Mouse (Mus musculus) ES-Bruce4 (cell line): ENCODE results near the gene Sfxn4. TPM values are rescaled to one million over a fixed set of nuclear protein-coding genes. Genes with fewer than 3 reads are reported as not detected.
"Not testable (repeated sequence)": the region's sequence is repeated elsewhere in the genome, so short reads cannot be mapped to it uniquely, and the experiment has no call there.

Source experiments
- H3K27ac ChIP-seq: 2 replicates; pipeline ENCODE4 v1.5.1; 2012; ENCODE audit warnings: low read length, inconsistent platforms; ENCODE audit not compliant: insufficient read depth
- H3K27me3 ChIP-seq: 2 replicates; pipeline ENCODE4 v1.6.1; 2012; ENCODE audit warnings: mild to moderate bottlenecking, low read length, inconsistent platforms; ENCODE audit not compliant: control insufficient read depth, poor library complexity, insufficient read depth, severe bottlenecking
- H3K36me3 ChIP-seq: 2 replicates; pipeline ENCODE4 v1.6.1; 2012; ENCODE audit warnings: inconsistent platforms, mild to moderate bottlenecking, low read length, moderate library complexity; ENCODE audit not compliant: control insufficient read depth, poor library complexity, insufficient read depth, severe bottlenecking
- H3K4me1 ChIP-seq: one replicate; pipeline ENCODE4 v1.8.1; 2011; ENCODE audit warnings: low read length; ENCODE audit not compliant: control insufficient read depth, insufficient read depth
- H3K4me3 ChIP-seq: 2 replicates; pipeline ENCODE4 v1.5.1; 2011; ENCODE audit warnings: low read depth, mild to moderate bottlenecking, low read length
- H3K9ac ChIP-seq: 2 replicates; pipeline ENCODE4 v1.6.1; 2012; ENCODE audit warnings: low read depth, mild to moderate bottlenecking, inconsistent platforms; ENCODE audit not compliant: poor library complexity, severe bottlenecking
- H3K9me3 ChIP-seq: replicated peaks from 2 replicates; pipeline ENCODE4 v1.6.1; 2012; ENCODE audit warnings: mild to moderate bottlenecking, low read length, inconsistent platforms; ENCODE audit not compliant: control insufficient read depth, poor library complexity, insufficient read depth, severe bottlenecking
- CTCF ChIP-seq: IDR thresholded peaks from one replicate; pipeline ENCODE4 v1.8.1; 2011; ENCODE audit warnings: low read depth, low read length
- EP300 ChIP-seq: IDR thresholded peaks from 2 replicates; pipeline ENCODE4 v1.6.1; 2011; ENCODE audit warnings: low read depth, low read length; ENCODE audit not compliant: insufficient read depth
- POLR2A ChIP-seq: IDR thresholded peaks from one replicate; pipeline ENCODE4 v1.8.1; 2011; ENCODE audit warnings: low read length; ENCODE audit not compliant: insufficient read depth
- polyA plus RNA-seq: library from polyadenylated mRNA; stranded (reverse); fragments of >200 nt; gene quantifications from 2 replicates; pipeline ENCODE4 v1.2.4, GENCODE M21; 2011; ENCODE audit warnings: low read depth; ENCODE audit not compliant: missing spikeins, insufficient read depth, insufficient read length

The Sfxn4 gene
- polyA plus RNA-seq, 1 experiment: 2.8 TPM

DNA sequence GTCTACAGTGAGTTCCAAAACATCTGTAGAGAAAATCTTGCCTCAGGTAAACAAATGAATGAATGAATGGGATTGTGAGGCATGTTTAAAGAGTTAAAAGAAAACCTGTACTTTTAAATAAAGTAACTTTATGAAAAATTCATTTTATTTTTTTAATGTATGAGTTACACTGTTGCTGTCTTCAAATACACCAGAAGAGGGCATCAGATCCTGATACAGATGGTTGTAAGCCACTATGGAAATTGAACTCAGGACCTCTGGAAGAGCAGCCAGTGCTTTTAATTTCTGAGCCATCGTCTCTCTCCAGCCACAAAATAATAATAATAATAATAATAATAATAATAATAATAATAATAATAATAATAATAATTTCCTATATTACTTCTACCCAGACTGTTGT, 9.2 kb upstream of the Sfxn4 start:
- TF ChIP-seq CTCF (no peak), POLR2A (no peak), EP300 (no peak)
- H3K27ac ChIP-seq: no peak overlapping the region
- H3K27me3 ChIP-seq: no peaks in the 10 kb centered on the region
- H3K9ac ChIP-seq: no peak overlapping the region
- no peak overlapping the region for H3K4me3 ChIP-seq
- no peaks in the 10 kb centered on the region for H3K4me1 ChIP-seq
- H3K36me3 ChIP-seq: peaks cover 38% of the 10 kb centered on the region
- H3K9me3 ChIP-seq: no peaks in the 10 kb centered on the region

DNA sequence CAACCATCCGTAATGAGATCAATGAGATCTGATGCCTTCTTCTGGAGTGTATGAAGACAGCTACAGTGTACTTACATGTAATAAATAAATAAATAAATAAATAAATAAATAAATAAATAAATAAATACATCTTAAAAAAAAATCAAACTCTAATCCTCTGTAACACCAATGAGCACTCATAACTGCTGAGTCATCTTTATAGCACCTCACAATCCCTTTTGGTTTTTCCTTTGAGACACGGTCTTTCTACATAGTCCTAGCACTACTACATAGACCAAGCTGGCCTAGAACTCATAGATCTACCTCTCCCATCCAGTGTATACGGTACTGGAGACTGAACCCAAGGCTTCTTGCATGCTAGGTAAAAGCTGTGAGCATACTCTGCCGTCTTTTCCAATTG, 4.9 kb upstream of the Sfxn4 start:
- not testable (repeated sequence) for H3K9ac ChIP-seq, H3K4me1 ChIP-seq, H3K27me3 ChIP-seq, H3K9me3 ChIP-seq, H3K27ac ChIP-seq, H3K4me3 ChIP-seq
- peaks cover 28% of the 10 kb centered on the region for H3K36me3 ChIP-seq

- Histone ChIP-seq H3K9me3 (no peaks in the 10 kb centered on the region), H3K27ac (no peak overlapping the region), H3K36me3 (no peaks in the 10 kb centered on the region), H3K9ac (no peak overlapping the region), H3K27me3 (no peaks in the 10 kb centered on the region), H3K4me3 (no peak overlapping the region), H3K4me1 (no peaks in the 10 kb centered on the region)
- TF ChIP-seq EP300 (no peak), CTCF (no peak), POLR2A (no peak)
Measured at GRCm38 (mm10) chr19:60845731-60846130, 15.5 kb downstream of the Sfxn4 start.

GRCm38 (mm10) chr19:60843324-60843723, 18.0 kb downstream of the Sfxn4 start:
- H3K27me3 ChIP-seq: no peaks in the 10 kb centered on the region
- H3K36me3 ChIP-seq: no peaks in the 10 kb centered on the region; the same call in 1 of the 2 replicates
- no peaks in the 10 kb centered on the region for H3K4me1 ChIP-seq
- no peaks in the 10 kb centered on the region for H3K9me3 ChIP-seq
- H3K27ac ChIP-seq: no peak overlapping the region
- no peak overlapping the region for H3K4me3 ChIP-seq
- TF ChIP-seq EP300: no peak
- no peak for TF ChIP-seq CTCF
- no peak for TF ChIP-seq POLR2A
- no peak overlapping the region for H3K9ac ChIP-seq

- no peak overlapping the region for H3K9ac ChIP-seq
- no peak overlapping the region for H3K4me3 ChIP-seq
- H3K36me3 ChIP-seq: peaks cover 17% of the 10 kb centered on the region
- no peaks in the 10 kb centered on the region for H3K4me1 ChIP-seq
- no peaks in the 10 kb centered on the region for H3K9me3 ChIP-seq
- no peaks in the 10 kb centered on the region for H3K27me3 ChIP-seq
- no peak overlapping the region for H3K27ac ChIP-seq
- TF ChIP-seq CTCF (peak; percentile 78), EP300 (no peak), POLR2A (no peak)
Measured at GRCm38 (mm10) chr19:60837747-60838146, 23.5 kb downstream of the Sfxn4 start.

DNA sequence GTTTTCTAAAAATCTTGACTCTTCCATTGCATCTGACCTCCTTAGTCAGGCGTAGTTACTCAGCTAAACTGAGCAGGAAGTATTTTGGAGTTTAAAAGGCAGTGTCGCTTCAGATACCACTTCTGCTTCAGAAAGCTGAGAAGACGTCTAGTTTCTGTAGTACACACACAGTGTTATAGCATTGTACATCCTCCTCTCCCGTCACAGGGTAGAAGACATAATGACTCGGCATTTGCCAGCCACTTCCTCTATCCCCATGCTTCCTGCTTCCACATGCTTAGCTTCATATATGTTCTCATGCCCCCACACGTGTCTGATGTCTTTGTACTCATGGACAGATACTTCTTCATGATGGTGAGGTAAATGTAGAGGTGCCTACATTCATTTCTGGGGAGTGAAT, 42.6 kb downstream of the Sfxn4 start:
- peaks cover 39% of the 10 kb centered on the region for H3K36me3 ChIP-seq
- H3K9me3 ChIP-seq: no peaks in the 10 kb centered on the region
- no peak overlapping the region for H3K27ac ChIP-seq
- no peaks in the 10 kb centered on the region for H3K27me3 ChIP-seq
- H3K4me3 ChIP-seq: no peak overlapping the region
- H3K9ac ChIP-seq: no peak overlapping the region
- H3K4me1 ChIP-seq: no peaks in the 10 kb centered on the region
- no peak for TF ChIP-seq CTCF
- no peak for TF ChIP-seq EP300
- no peak for TF ChIP-seq POLR2A

DNA sequence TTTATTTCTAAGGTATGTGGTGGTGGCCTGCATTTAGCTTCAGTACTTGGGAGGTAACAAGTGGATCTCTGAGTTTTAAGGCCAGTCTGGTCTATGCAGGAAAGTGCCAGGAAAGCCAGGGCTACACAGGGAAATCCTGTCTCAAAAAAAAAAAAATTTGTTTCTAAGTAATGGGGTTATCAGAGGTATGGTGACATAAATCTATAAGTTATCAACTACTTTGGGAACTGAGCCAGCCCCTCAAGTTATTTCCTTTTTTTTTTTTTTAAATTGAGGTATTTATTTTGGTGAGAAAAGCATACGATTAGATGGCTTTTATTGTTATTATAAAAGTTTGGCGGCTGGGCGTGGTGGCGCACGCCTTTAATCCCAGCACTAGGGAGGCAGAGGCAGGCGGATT, 48.1 kb downstream of the Sfxn4 start:
- Histone ChIP-seq H3K9me3 (no peaks in the 10 kb centered on the region), H3K27me3 (no peaks in the 10 kb centered on the region), H3K36me3 (peaks cover 13% of the 10 kb centered on the region), H3K4me1 (no peaks in the 10 kb centered on the region), H3K27ac (no peak overlapping the region), H3K9ac (peak overlapping the region; percentile 74; the same call in 1 of the 2 replicates), H3K4me3 (no peak overlapping the region)
- no peak for TF ChIP-seq CTCF
- no peak for TF ChIP-seq POLR2A
- no peak for TF ChIP-seq EP300
